Comparison of ENCODE assay signal across 10 mouse cellular contexts in genomic region chr11:118512257-118512910, GRCm38 (mm10). TPM values are rescaled to one million over a fixed set of nuclear protein-coding genes. Genes with fewer than 3 reads are reported as not detected.
DNase-seq lines count a peak whose midpoint lies in the region; ATAC-seq lines count a peak whose summit lies in the region.
"Had no signal": no experiment of that assay in that cellular context is flagged by ENCODE, and none has a peak within 500 bp of the region (broad histone marks: within the 10 kb centered on the region; RNA-seq: fewer than 3 reads in every experiment).

No protein-coding gene starts in this region.

- no peak for DNase-seq in kidney, adult 18-20 months
- DNase-seq in embryonic facial prominence, embryonic 11.5 days (ENCODE audit: low spot score), result peak; percentile 45
- DNase-seq in layer of hippocampus, postnatal 25 days (ENCODE audit: extremely low spot score in 1 of 2, low spot score in 1 of 2), result no peak
- no peak for DNase-seq in natural killer cell, adult 2 months (ENCODE audit: low spot score in 2 of 2)
- DNase-seq: thymus, adult 2 months had no signal

- peaks cover 45% of the 10 kb centered on the region for H3K27me3 ChIP-seq in kidney, embryonic 15.5 days
- H3K27me3 ChIP-seq in embryonic facial prominence, embryonic 11.5 days (ENCODE audit: control insufficient read depth, insufficient read depth, low read length), result no peaks in the 10 kb centered on the region; the same call in 1 of the 2 replicates
- no peaks in the 10 kb centered on the region for H3K27me3 ChIP-seq in hindbrain, embryonic 12.5 days
- H3K27me3 ChIP-seq in midbrain, embryonic 15.5 days (replicated peaks), result no peaks in the 10 kb centered on the region

- peak overlapping the region; percentile 44 for H3K4me2 ChIP-seq in kidney, embryonic 15.5 days
- H3K4me2 ChIP-seq in embryonic facial prominence, embryonic 11.5 days (ENCODE audit: low read depth, low read length), result no peak overlapping the region; the same call in 1 of the 2 replicates
- H3K4me2 ChIP-seq in hindbrain, embryonic 12.5 days (replicated peaks), result peak overlapping the region; percentile 3; the same call in 1 of the 2 replicates
- no peak overlapping the region for H3K4me2 ChIP-seq in midbrain, embryonic 15.5 days

- no peaks in the 10 kb centered on the region for H3K36me3 ChIP-seq in kidney, embryonic 15.5 days
- no peaks in the 10 kb centered on the region for H3K36me3 ChIP-seq in embryonic facial prominence, embryonic 11.5 days (replicated peaks; ENCODE audit: control insufficient read depth, insufficient read depth, low read depth, low read length)
- H3K36me3 ChIP-seq in hindbrain, embryonic 12.5 days, result no peaks in the 10 kb centered on the region
- no peaks in the 10 kb centered on the region for H3K36me3 ChIP-seq in midbrain, embryonic 15.5 days (replicated peaks)

- no peak overlapping the region for H3K9ac ChIP-seq in kidney, embryonic 15.5 days
- H3K9ac ChIP-seq in embryonic facial prominence, embryonic 11.5 days (replicated peaks; ENCODE audit: low read length), result no peak overlapping the region
- peak overlapping the region; percentile 3; the same call in 1 of the 2 replicates for H3K9ac ChIP-seq in hindbrain, embryonic 12.5 days
- no peak overlapping the region for H3K9ac ChIP-seq in midbrain, embryonic 15.5 days

- H3K27ac ChIP-seq in kidney, embryonic 15.5 days, result 0 out of 2 replicates have a peak overlapping the region, but pooled peaks have one; percentile 37
- H3K27ac ChIP-seq in embryonic facial prominence, embryonic 11.5 days (replicated peaks; ENCODE audit: low read depth, low read length), result peak overlapping the region; percentile 20; the same call in 1 of the 2 replicates
- H3K27ac ChIP-seq in hindbrain, embryonic 12.5 days, result peak overlapping the region; percentile 70
- no peak overlapping the region for H3K27ac ChIP-seq in midbrain, embryonic 15.5 days

- peaks cover 22% of the 10 kb centered on the region for H3K4me1 ChIP-seq in kidney, embryonic 15.5 days
- peaks cover 10% of the 10 kb centered on the region for H3K4me1 ChIP-seq in embryonic facial prominence, embryonic 11.5 days (ENCODE audit: control insufficient read depth, insufficient read depth, low read length)
- peaks cover 38% of the 10 kb centered on the region for H3K4me1 ChIP-seq in hindbrain, embryonic 12.5 days
- H3K4me1 ChIP-seq in midbrain, embryonic 15.5 days, result peaks cover 26% of the 10 kb centered on the region

- H3K4me3 ChIP-seq in kidney, embryonic 15.5 days (replicated peaks), result no peak overlapping the region
- no peak overlapping the region for H3K4me3 ChIP-seq in embryonic facial prominence, embryonic 11.5 days (ENCODE audit: low read depth, low read length)
- H3K4me3 ChIP-seq in hindbrain, embryonic 12.5 days, result no peak overlapping the region
- H3K4me3 ChIP-seq in midbrain, embryonic 15.5 days, result no peak overlapping the region

- peak; percentile 66 for ATAC-seq in kidney, embryonic 15.5 days (replicated peaks; ENCODE audit: low FRiP score)
- ATAC-seq in embryonic facial prominence, embryonic 11.5 days (replicated peaks; ENCODE audit: insufficient number of reproducible peaks, low FRiP score, low TSS enrichment, low read depth), result peak; percentile 63; the same call in 1 of the 2 replicates
- ATAC-seq in hindbrain, embryonic 12.5 days (ENCODE audit: low FRiP score), result peak; percentile 65
- peak; percentile 46 for ATAC-seq in midbrain, embryonic 15.5 days (replicated peaks)
- ATAC-seq in activated CD4-positive, CD25-positive, alpha-beta regulatory T cell, adult 4 months, result no peak
- ATAC-seq: inflammation-experienced regulatory T-cells, adult 6 months had no signal

- H3K9me3 ChIP-seq in kidney, embryonic 15.5 days (replicated peaks), result no peaks in the 10 kb centered on the region
- H3K9me3 ChIP-seq in embryonic facial prominence, embryonic 11.5 days (replicated peaks; ENCODE audit: control insufficient read depth, low read length), result no peaks in the 10 kb centered on the region
- no peaks in the 10 kb centered on the region for H3K9me3 ChIP-seq in hindbrain, embryonic 12.5 days (replicated peaks)
- no peaks in the 10 kb centered on the region for H3K9me3 ChIP-seq in midbrain, embryonic 15.5 days

- 18% methylated on average over 15 of the region's 15 CpGs for whole genome bisulfite sequencing in kidney, embryonic 15.5 days
- 36% methylated on average over 14 of the region's 15 CpGs for WGBS in embryonic facial prominence, embryonic 11.5 days
- 47% methylated on average over 14 of the region's 15 CpGs for WGBS in hindbrain, embryonic 12.5 days
- WGBS in midbrain, embryonic 15.5 days, result 47% methylated on average over 15 of the region's 15 CpGs

RNA-seq across cellular contexts. Expression of gene Engase, which starts 35.8 kb away (rescaled TPM):
- polyA plus RNA-seq in kidney, embryonic 15.5 days (2015; fragmentation: Nextera tagmentation; extraction: Ambion mirVana), result 5.4 and 8.7 TPM in 2 replicates
- polyA plus RNA-seq in embryonic facial prominence, embryonic 11.5 days (2014; fragmentation: Nextera tagmentation; extraction: Ambion mirVana), result 5.0 and 5.9 TPM in 2 replicates
- polyA plus RNA-seq in hindbrain, embryonic 12.5 days (2016; fragmentation: Nextera tagmentation; extraction: Ambion mirVana), result 7.1 and 7.2 TPM in 2 replicates
- 6.6 and 8.2 TPM in 2 replicates for polyA plus RNA-seq in midbrain, embryonic 15.5 days (2015; fragmentation: Nextera tagmentation; extraction: Ambion mirVana)
- 10 to 100 TPM; 12.3 to 14.1 TPM for total RNA-seq in layer of hippocampus, postnatal 25 days (2021)
- 1 to 10 TPM in 1 of 2 experiments, under 1 TPM in 1; 0.90 to 2.5 TPM for polyA plus RNA-seq in activated CD4-positive, CD25-positive, alpha-beta regulatory T cell, adult 4 months (2017; shearing (Covaris generic))

Comparison
In these comparisons a context has a peak if more than half of its experiments do, and no peak if none do; other contexts are left out.
1. H3K4me2 ChIP-seq: peak in kidney, embryonic 15.5 days (single experiment) and hindbrain, embryonic 12.5 days (single experiment); none in embryonic facial prominence, embryonic 11.5 days (single experiment) and midbrain, embryonic 15.5 days (single experiment).